Mouse (Mus musculus): ENCODE data around the gene Slc3a1. TPM values are rescaled to one million over a fixed set of nuclear protein-coding genes. Genes with fewer than 3 reads are reported as not detected.

Slc3a1 gene
- total RNA-seq (2015) = 0.07 TPM in 1 of 2 replicates, not detected in the other
- not detected in 2 replicates for total RNA-seq (2017)

GRCm38 (mm10) chr17:85028093-85028739 lies at the start of gene Slc3a1:
TSS of gene Slc3a1 (plus strand) at chr17:85028376.
- no peak for ATAC-seq (ENCODE audit: poor library complexity, severe bottlenecking)

GRCm38 (mm10) chr17:84981721-84982120 lies 46.5 kb upstream of the Slc3a1 start:
- peak; percentile 82 for ATAC-seq (ENCODE audit: poor library complexity, severe bottlenecking)

- no peak for ATAC-seq (ENCODE audit: poor library complexity, severe bottlenecking)
Measured at GRCm38 (mm10) chr17:84982735-84983134, 45.4 kb upstream of the Slc3a1 start.

- ATAC-seq (ENCODE audit: poor library complexity, severe bottlenecking) = no peak
Measured at GRCm38 (mm10) chr17:84986368-84986767, 41.8 kb upstream of the Slc3a1 start.

GRCm38 (mm10) chr17:84987834-84988410 lies 40.3 kb upstream of the Slc3a1 start:
- no peak for ATAC-seq (ENCODE audit: poor library complexity, severe bottlenecking)

GRCm38 (mm10) chr17:84988514-84988913 lies 39.7 kb upstream of the Slc3a1 start:
- ATAC-seq (ENCODE audit: poor library complexity, severe bottlenecking) = no peak

GRCm38 (mm10) chr17:84995844-84996243 lies 32.3 kb upstream of the Slc3a1 start:
- ATAC-seq (ENCODE audit: poor library complexity, severe bottlenecking) = no peak

GRCm38 (mm10) chr17:84997639-84998038 lies 30.5 kb upstream of the Slc3a1 start:
- ATAC-seq (ENCODE audit: poor library complexity, severe bottlenecking) = 0 out of 2 replicates have a peak, but pooled peaks have one; percentile 45

- ATAC-seq (ENCODE audit: poor library complexity, severe bottlenecking) = no peak
Measured at GRCm38 (mm10) chr17:84999636-85000035, 28.5 kb upstream of the Slc3a1 start.

- ATAC-seq (ENCODE audit: poor library complexity, severe bottlenecking) = no peak
Measured at GRCm38 (mm10) chr17:85013485-85013884, 14.7 kb upstream of the Slc3a1 start.

- ATAC-seq (ENCODE audit: poor library complexity, severe bottlenecking) = no peak
Measured at GRCm38 (mm10) chr17:85014632-85015031, 13.5 kb upstream of the Slc3a1 start.

GRCm38 (mm10) chr17:85018344-85018743 lies 9.8 kb upstream of the Slc3a1 start:
- ATAC-seq (ENCODE audit: poor library complexity, severe bottlenecking) = no peak

- ATAC-seq (ENCODE audit: poor library complexity, severe bottlenecking) = peak; percentile 85
Measured at GRCm38 (mm10) chr17:85018794-85019193, 9.4 kb upstream of the Slc3a1 start.

- no peak for ATAC-seq (ENCODE audit: poor library complexity, severe bottlenecking)
Measured at GRCm38 (mm10) chr17:85020343-85020742, 7.8 kb upstream of the Slc3a1 start.

- ATAC-seq (ENCODE audit: poor library complexity, severe bottlenecking) = peak; percentile 75
Measured at GRCm38 (mm10) chr17:85023247-85024167, 4.7 kb upstream of the Slc3a1 start.

- no peak for ATAC-seq (ENCODE audit: poor library complexity, severe bottlenecking)
Measured at GRCm38 (mm10) chr17:85024237-85024636, 3.9 kb upstream of the Slc3a1 start.

- no peak for ATAC-seq (ENCODE audit: poor library complexity, severe bottlenecking)
Measured at GRCm38 (mm10) chr17:85025151-85025550, 3.0 kb upstream of the Slc3a1 start.

GRCm38 (mm10) chr17:85026436-85026835 lies 1.7 kb upstream of the Slc3a1 start:
- ATAC-seq (ENCODE audit: poor library complexity, severe bottlenecking) = no peak

- ATAC-seq (ENCODE audit: poor library complexity, severe bottlenecking) = no peak
Measured at GRCm38 (mm10) chr17:85027247-85027646, 929 bp upstream of the Slc3a1 start.

GRCm38 (mm10) chr17:85028797-85029196 lies 621 bp downstream of the Slc3a1 start:
- no peak for ATAC-seq (ENCODE audit: poor library complexity, severe bottlenecking)

- ATAC-seq (ENCODE audit: poor library complexity, severe bottlenecking) = no peak
Measured at GRCm38 (mm10) chr17:85030651-85031050, 2.5 kb downstream of the Slc3a1 start.
